Mouse (Mus musculus): ENCODE results near the gene Ugt1a7c. TPM values are rescaled to one million over a fixed set of nuclear protein-coding genes. Genes with fewer than 3 reads are reported as not detected.

Ugt1a7c gene
- polyA plus RNA-seq, 1 experiment, result not detected

GRCm38 (mm10) chr1:88262255-88262654, 167.4 kb downstream of the Ugt1a7c start:
- peaks cover 9% of the 10 kb centered on the region for H3K79me3 ChIP-seq (ENCODE audit: low read depth)
- peaks cover 52% of the 10 kb centered on the region for H3K79me2 ChIP-seq (ENCODE audit: control insufficient read depth, insufficient read depth)
- H3K36me3 ChIP-seq (ENCODE audit: control insufficient read depth, insufficient read depth), result peaks cover 63% of the 10 kb centered on the region
- TF ChIP-seq MYOG (IDR thresholded peaks at IDR 0.05; ENCODE audit: control insufficient read depth, extremely low read depth, insufficient read length), result no peak
- no peak for TF ChIP-seq FOSL1 (IDR thresholded peaks at IDR 0.05; ENCODE audit: insufficient read depth, low read length, poor library complexity, severe bottlenecking)
- H3K4me3 ChIP-seq (ENCODE audit: insufficient read depth, poor library complexity, severe bottlenecking), result no peak overlapping the region
- H3K27me3 ChIP-seq (ENCODE audit: control insufficient read depth, insufficient read depth, insufficient read length), result no peaks in the 10 kb centered on the region
- no peak overlapping the region for H3ac ChIP-seq (ENCODE audit: control insufficient read depth, insufficient read length, low read depth)

- Histone ChIP-seq H3K36me3 (ENCODE audit: control insufficient read depth, insufficient read depth) (peaks cover 70% of the 10 kb centered on the region), H3ac (ENCODE audit: control insufficient read depth, insufficient read length, low read depth) (no peak overlapping the region), H3K79me3 (ENCODE audit: low read depth) (peaks cover 9% of the 10 kb centered on the region), H3K79me2 (ENCODE audit: control insufficient read depth, insufficient read depth) (peaks cover 59% of the 10 kb centered on the region), H3K4me3 (ENCODE audit: insufficient read depth, poor library complexity, severe bottlenecking) (no peak overlapping the region), H3K27me3 (ENCODE audit: control insufficient read depth, insufficient read depth, insufficient read length) (no peaks in the 10 kb centered on the region)
- TF ChIP-seq USF1 (IDR thresholded peaks at IDR 0.05; ENCODE audit: low read depth), result no peak
- TF ChIP-seq CTCF (IDR thresholded peaks at IDR 0.05; ENCODE audit: control insufficient read depth, insufficient read depth, insufficient read length), result no peak
- TF ChIP-seq MAX (IDR thresholded peaks at IDR 0.05), result no peak
- no peak for TF ChIP-seq FOSL1 (IDR thresholded peaks at IDR 0.05; ENCODE audit: insufficient read depth, low read length, poor library complexity, severe bottlenecking)
- no peak for TF ChIP-seq MYOD1 (IDR thresholded peaks at IDR 0.05; ENCODE audit: control insufficient read depth, insufficient read length, low read depth)
- no peak for TF ChIP-seq CEBPB (IDR thresholded peaks at IDR 0.05; ENCODE audit: low read depth)
- no peak for TF ChIP-seq MYOG (IDR thresholded peaks at IDR 0.05; ENCODE audit: control insufficient read depth, extremely low read depth, insufficient read length)
Observed at GRCm38 (mm10) chr1:88262961-88263360, 168.1 kb downstream of the Ugt1a7c start.

- Histone ChIP-seq H3K36me3 (ENCODE audit: control insufficient read depth, insufficient read depth) (peaks cover 78% of the 10 kb centered on the region), H3K4me3 (ENCODE audit: insufficient read depth, poor library complexity, severe bottlenecking) (no peak overlapping the region), H3K79me2 (ENCODE audit: control insufficient read depth, insufficient read depth) (peaks cover 62% of the 10 kb centered on the region), H3K79me3 (ENCODE audit: low read depth) (peaks cover 9% of the 10 kb centered on the region), H3ac (ENCODE audit: control insufficient read depth, insufficient read length, low read depth) (no peak overlapping the region), H3K27me3 (ENCODE audit: control insufficient read depth, insufficient read depth, insufficient read length) (no peaks in the 10 kb centered on the region)
- no peak for TF ChIP-seq MYOG (IDR thresholded peaks at IDR 0.05; ENCODE audit: control insufficient read depth, extremely low read depth, insufficient read length)
- TF ChIP-seq CEBPB (IDR thresholded peaks at IDR 0.05; ENCODE audit: low read depth), result no peak
- TF ChIP-seq CTCF (IDR thresholded peaks at IDR 0.05; ENCODE audit: control insufficient read depth, insufficient read depth, insufficient read length), result no peak
- TF ChIP-seq MYOD1 (IDR thresholded peaks at IDR 0.05; ENCODE audit: control insufficient read depth, insufficient read length, low read depth), result no peak
- TF ChIP-seq MAX (IDR thresholded peaks at IDR 0.05), result no peak
- TF ChIP-seq USF1 (IDR thresholded peaks at IDR 0.05; ENCODE audit: low read depth), result no peak
- no peak for TF ChIP-seq FOSL1 (IDR thresholded peaks at IDR 0.05; ENCODE audit: insufficient read depth, low read length, poor library complexity, severe bottlenecking)
Observed at GRCm38 (mm10) chr1:88263778-88264177, 168.9 kb downstream of the Ugt1a7c start.

- H3K27me3 ChIP-seq (ENCODE audit: control insufficient read depth, insufficient read depth, insufficient read length), result no peaks in the 10 kb centered on the region
- H3ac ChIP-seq (ENCODE audit: control insufficient read depth, insufficient read length, low read depth), result no peak overlapping the region
- H3K79me3 ChIP-seq (ENCODE audit: low read depth), result peaks cover 9% of the 10 kb centered on the region
- H3K4me3 ChIP-seq (ENCODE audit: insufficient read depth, poor library complexity, severe bottlenecking), result no peak overlapping the region
- no peak for TF ChIP-seq MYOD1 (IDR thresholded peaks at IDR 0.05; ENCODE audit: control insufficient read depth, insufficient read length, low read depth)
- TF ChIP-seq CEBPB (IDR thresholded peaks at IDR 0.05; ENCODE audit: low read depth), result no peak
- no peak for TF ChIP-seq MYOG (IDR thresholded peaks at IDR 0.05; ENCODE audit: control insufficient read depth, extremely low read depth, insufficient read length)
- TF ChIP-seq FOSL1 (IDR thresholded peaks at IDR 0.05; ENCODE audit: insufficient read depth, low read length, poor library complexity, severe bottlenecking), result no peak
- TF ChIP-seq USF1 (IDR thresholded peaks at IDR 0.05; ENCODE audit: low read depth), result no peak
- TF ChIP-seq CTCF (IDR thresholded peaks at IDR 0.05; ENCODE audit: control insufficient read depth, insufficient read depth, insufficient read length), result no peak
- TF ChIP-seq MAX (IDR thresholded peaks at IDR 0.05), result no peak
- H3K36me3 ChIP-seq (ENCODE audit: control insufficient read depth, insufficient read depth), result peaks cover 84% of the 10 kb centered on the region
- peaks cover 62% of the 10 kb centered on the region for H3K79me2 ChIP-seq (ENCODE audit: control insufficient read depth, insufficient read depth)
Observed at GRCm38 (mm10) chr1:88264237-88264868, 169.5 kb downstream of the Ugt1a7c start.

- peaks cover 9% of the 10 kb centered on the region for H3K79me3 ChIP-seq (ENCODE audit: low read depth)
- no peak overlapping the region for H3K4me3 ChIP-seq (ENCODE audit: insufficient read depth, poor library complexity, severe bottlenecking)
- H3K27me3 ChIP-seq (ENCODE audit: control insufficient read depth, insufficient read depth, insufficient read length), result no peaks in the 10 kb centered on the region
- peaks cover 62% of the 10 kb centered on the region for H3K79me2 ChIP-seq (ENCODE audit: control insufficient read depth, insufficient read depth)
- TF ChIP-seq USF1 (IDR thresholded peaks at IDR 0.05; ENCODE audit: low read depth), result no peak
- no peak for TF ChIP-seq MYOD1 (IDR thresholded peaks at IDR 0.05; ENCODE audit: control insufficient read depth, insufficient read length, low read depth)
- no peak for TF ChIP-seq CTCF (IDR thresholded peaks at IDR 0.05; ENCODE audit: control insufficient read depth, insufficient read depth, insufficient read length)
- TF ChIP-seq FOSL1 (IDR thresholded peaks at IDR 0.05; ENCODE audit: insufficient read depth, low read length, poor library complexity, severe bottlenecking), result no peak
- no peak for TF ChIP-seq MAX (IDR thresholded peaks at IDR 0.05)
- no peak for TF ChIP-seq MYOG (IDR thresholded peaks at IDR 0.05; ENCODE audit: control insufficient read depth, extremely low read depth, insufficient read length)
- TF ChIP-seq CEBPB (IDR thresholded peaks at IDR 0.05; ENCODE audit: low read depth), result no peak
- no peak overlapping the region for H3ac ChIP-seq (ENCODE audit: control insufficient read depth, insufficient read length, low read depth)
- peaks cover 89% of the 10 kb centered on the region for H3K36me3 ChIP-seq (ENCODE audit: control insufficient read depth, insufficient read depth)
Observed at GRCm38 (mm10) chr1:88264869-88265240, 170.0 kb downstream of the Ugt1a7c start.

GRCm38 (mm10) chr1:88266123-88266522, 171.3 kb downstream of the Ugt1a7c start:
- TF ChIP-seq MYOG (IDR thresholded peaks at IDR 0.05; ENCODE audit: control insufficient read depth, extremely low read depth, insufficient read length), result no peak
- no peak for TF ChIP-seq MYOD1 (IDR thresholded peaks at IDR 0.05; ENCODE audit: control insufficient read depth, insufficient read length, low read depth)
- no peak for TF ChIP-seq CEBPB (IDR thresholded peaks at IDR 0.05; ENCODE audit: low read depth)
- no peak for TF ChIP-seq FOSL1 (IDR thresholded peaks at IDR 0.05; ENCODE audit: insufficient read depth, low read length, poor library complexity, severe bottlenecking)
- no peak for TF ChIP-seq CTCF (IDR thresholded peaks at IDR 0.05; ENCODE audit: control insufficient read depth, insufficient read depth, insufficient read length)
- no peak for TF ChIP-seq MAX (IDR thresholded peaks at IDR 0.05)
- TF ChIP-seq USF1 (IDR thresholded peaks at IDR 0.05; ENCODE audit: low read depth), result no peak
- no peak overlapping the region for H3K4me3 ChIP-seq (ENCODE audit: insufficient read depth, poor library complexity, severe bottlenecking)
- no peak overlapping the region for H3ac ChIP-seq (ENCODE audit: control insufficient read depth, insufficient read length, low read depth)
- H3K79me3 ChIP-seq (ENCODE audit: low read depth), result peaks cover 9% of the 10 kb centered on the region
- no peaks in the 10 kb centered on the region for H3K27me3 ChIP-seq (ENCODE audit: control insufficient read depth, insufficient read depth, insufficient read length)
- peaks cover 62% of the 10 kb centered on the region for H3K79me2 ChIP-seq (ENCODE audit: control insufficient read depth, insufficient read depth)
- H3K36me3 ChIP-seq (ENCODE audit: control insufficient read depth, insufficient read depth), result peaks cover 93% of the 10 kb centered on the region

Data from C2C12 (cell line).